Comparison of ENCODE assay signal across 9 mouse cellular contexts in genomic region chr4:81178782-81179135, GRCm38 (mm10).
DNase-seq lines count a peak whose midpoint lies in the region; ATAC-seq lines count a peak whose summit lies in the region.
"Had no signal": no experiment of that assay in that cellular context is flagged by ENCODE, and none has a peak within 500 bp of the region (broad histone marks: within the 10 kb centered on the region; RNA-seq: fewer than 3 reads in every experiment).

No protein-coding gene starts in this region.

- no peak overlapping the region for H3K9ac ChIP-seq in heart, embryonic 14.5 days (ENCODE audit: low read length)
- no peak overlapping the region for H3K9ac ChIP-seq in liver, embryonic 11.5 days (ENCODE audit: low read depth, low read length)
- H3K9ac ChIP-seq in neural tube, embryonic 12.5 days: no peak overlapping the region

- peak; percentile 82 for DNase-seq in 3T3-L1 (ENCODE audit: low read depth, low spot score)
- peak; percentile 78 for DNase-seq in brain, embryonic 18.5 days (ENCODE audit: low read depth, low spot score)
- DNase-seq in forebrain, embryonic 10.5 days (ENCODE audit: extremely low spot score, low spot score): peak; percentile 79
- DNase-seq in kidney, postnatal 10 days: peak; percentile 95
- DNase-seq in liver, embryonic 11.5 days (ENCODE audit: low spot score): peak; percentile 73
- DNase-seq in testis, postnatal 10 days (ENCODE audit: low spot score): peak; percentile 89

- peaks cover 6% of the 10 kb centered on the region; the same call in 1 of the 2 replicates for H3K4me1 ChIP-seq in forebrain, embryonic 10.5 days
- H3K4me1 ChIP-seq in heart, embryonic 14.5 days (ENCODE audit: control insufficient read depth in 2 of 2, insufficient read depth in 2 of 2, low read length in 2 of 2): no peaks in the 10 kb centered on the region
- H3K4me1 ChIP-seq in liver, embryonic 11.5 days (replicated peaks; ENCODE audit: control insufficient read depth, insufficient read depth, low read length): 0 out of 2 replicates have a peak, but pooled peaks cover 2% of the 10 kb centered on the region
- H3K4me1 ChIP-seq in neural tube, embryonic 12.5 days: no peaks in the 10 kb centered on the region

- H3K27ac ChIP-seq in forebrain, embryonic 10.5 days: peak overlapping the region; percentile 62; the same call in 1 of the 2 replicates
- no peak overlapping the region for H3K27ac ChIP-seq in heart, embryonic 14.5 days (replicated peaks in 1 of 2; ENCODE audit: control insufficient read depth in 1 of 2, insufficient read depth in 1 of 2, low read depth in 2 of 2, low read length in 2 of 2)
- no peak overlapping the region for H3K27ac ChIP-seq in liver, embryonic 11.5 days (ENCODE audit: low read depth, low read length)
- H3K27ac ChIP-seq in neural tube, embryonic 12.5 days: no peak overlapping the region

- peak; percentile 88; the same call in 1 of the 2 replicates for ATAC-seq in heart, embryonic 14.5 days (ENCODE audit: insufficient number of reproducible peaks, insufficient read depth, low FRiP score, low read depth)
- peak; percentile 36 for ATAC-seq in liver, embryonic 11.5 days (replicated peaks; ENCODE audit: low FRiP score)
- peak; percentile 90 for ATAC-seq in neural tube, embryonic 12.5 days (ENCODE audit: low FRiP score, low read depth)

- no peak overlapping the region for H3K4me3 ChIP-seq in forebrain, embryonic 10.5 days
- H3K4me3 ChIP-seq in heart, embryonic 14.5 days (ENCODE audit: control insufficient read depth in 1 of 2, insufficient read depth in 1 of 2, low read depth in 1 of 2, low read length in 2 of 2): no peak overlapping the region
- H3K4me3 ChIP-seq in liver, embryonic 11.5 days (ENCODE audit: low read depth, low read length): no peak overlapping the region
- H3K4me3 ChIP-seq in neural tube, embryonic 12.5 days: no peak overlapping the region

- no peaks in the 10 kb centered on the region for H3K9me3 ChIP-seq in forebrain, embryonic 10.5 days
- H3K9me3 ChIP-seq in heart, embryonic 14.5 days (ENCODE audit: control insufficient read depth, low read length): no peaks in the 10 kb centered on the region
- no peaks in the 10 kb centered on the region for H3K9me3 ChIP-seq in liver, embryonic 11.5 days (ENCODE audit: control insufficient read depth, low read length)
- no peaks in the 10 kb centered on the region for H3K9me3 ChIP-seq in neural tube, embryonic 12.5 days

- H3K27me3 ChIP-seq in forebrain, embryonic 10.5 days (ENCODE audit: poor library complexity, severe bottlenecking): no peaks in the 10 kb centered on the region
- H3K27me3 ChIP-seq in heart, embryonic 14.5 days (ENCODE audit: control insufficient read depth, insufficient read depth, low read length): no peaks in the 10 kb centered on the region
- no peaks in the 10 kb centered on the region for H3K27me3 ChIP-seq in liver, embryonic 11.5 days (replicated peaks; ENCODE audit: control insufficient read depth, insufficient read depth, low read length)
- no peaks in the 10 kb centered on the region for H3K27me3 ChIP-seq in neural tube, embryonic 12.5 days (replicated peaks)

- H3K36me3 ChIP-seq in forebrain, embryonic 10.5 days (replicated peaks): no peaks in the 10 kb centered on the region
- H3K36me3 ChIP-seq in heart, embryonic 14.5 days (ENCODE audit: control insufficient read depth, insufficient read depth, low read length): no peaks in the 10 kb centered on the region
- no peaks in the 10 kb centered on the region for H3K36me3 ChIP-seq in liver, embryonic 11.5 days (ENCODE audit: control insufficient read depth, insufficient read depth, low read length)
- H3K36me3 ChIP-seq in neural tube, embryonic 12.5 days: no peaks in the 10 kb centered on the region
- H3K36me3 ChIP-seq: G1E had no signal

- 1% methylated on average over 12 of the region's 12 CpGs for WGBS in forebrain, embryonic 10.5 days
- WGBS in heart, embryonic 14.5 days: under 1% methylated on average over 12 of the region's 12 CpGs
- 2% methylated on average over 12 of the region's 12 CpGs for WGBS in liver, embryonic 11.5 days
- under 1% methylated on average over 12 of the region's 12 CpGs for WGBS in neural tube, embryonic 12.5 days

- H3K4me2 ChIP-seq in heart, embryonic 14.5 days (ENCODE audit: low read length): peak overlapping the region; percentile 20; the same call in 1 of the 2 replicates
- no peak overlapping the region for H3K4me2 ChIP-seq in liver, embryonic 11.5 days
- H3K4me2 ChIP-seq in neural tube, embryonic 12.5 days (replicated peaks): no peak overlapping the region

Comparison
In these comparisons a context has a peak if more than half of its experiments do, and no peak if none do; other contexts are left out.
1. ATAC-seq: peak in every context shown above with its lines; median percentile 90 in neural tube, embryonic 12.5 days; 88 in heart, embryonic 14.5 days; 36 in liver, embryonic 11.5 days.